Mouse (Mus musculus) hindbrain, postnatal 0 days (tissue): Measurements from ENCODE around the gene Dpep2nb. TPM values are rescaled to one million over a fixed set of nuclear protein-coding genes. Genes with fewer than 3 reads are reported as not detected.

Source experiments
- ATAC-seq: fragments of 200-750 bp; cut with Nextera tagmentation; 2 replicates; pipeline ENCODE4 v1.8.0; 2017; ENCODE audit warnings: mild to moderate bottlenecking, moderate TSS enrichment, moderate library complexity
- DNase-seq: peaks from one replicate; pipeline ENCODE4 v3.0.0-alpha.2; 2015; ENCODE audit warnings: low spot score
- H3K27ac ChIP-seq: fragments of 300-500 bp; sonication (generic); 2 replicates; pipeline ENCODE4 v1.5.1; 2014; ENCODE audit warnings: mild to moderate bottlenecking
- H3K27me3 ChIP-seq: fragments of 300-500 bp; sonication (generic); 2 replicates; pipeline ENCODE4 v1.6.1; 2014; ENCODE audit warnings: low read length, mixed read lengths; ENCODE audit not compliant: insufficient read depth
- H3K36me3 ChIP-seq: fragments of 300-500 bp; sonication (generic); 2 replicates; pipeline ENCODE4 v1.6.1; 2014; ENCODE audit warnings: low read length, mixed read lengths; ENCODE audit not compliant: insufficient read depth
- H3K4me1 ChIP-seq: fragments of 300-500 bp; sonication (generic); 2 replicates; pipeline ENCODE4 v1.6.1; 2014; ENCODE audit warnings: antibody characterized with exemption, low read length, mixed read lengths; ENCODE audit not compliant: insufficient read depth
- H3K4me2 ChIP-seq: fragments of 300-500 bp; sonication (generic); 2 replicates; pipeline ENCODE4 v1.6.1; 2014; ENCODE audit warnings: low read depth, mild to moderate bottlenecking, low read length, moderate library complexity, mixed read lengths
- H3K4me3 ChIP-seq: fragments of 300-500 bp; sonication (generic); 2 replicates; pipeline ENCODE4 v1.5.1; 2014; ENCODE audit warnings: low read length
- H3K9ac ChIP-seq: fragments of 300-500 bp; sonication (generic); replicated peaks from 2 replicates; pipeline ENCODE4 v1.6.1; 2014; ENCODE audit warnings: mild to moderate bottlenecking, low read length, moderate library complexity, mixed read lengths
- H3K9me3 ChIP-seq: fragments of 300-500 bp; sonication (generic); 2 replicates; pipeline ENCODE4 v1.6.1; 2016; ENCODE audit warnings: low read length, mixed read lengths
- CTCF ChIP-seq: IDR thresholded peaks from 2 replicates; pipeline ENCODE4 v1.5.1; 2016; ENCODE audit warnings: antibody characterized with exemption, control low read depth, low read depth
- WGBS: fragments of 180-500 bp; shearing (Covaris S2); extraction: QIAGEN DNeasy Blood & Tissue Kit; methylation state at CpG from one replicate; pipeline ENCODE4 v1.1.7; 2014; 5-methylcytosine and 5-hydroxymethylcytosine counted together
- polyA plus RNA-seq: library from polyadenylated mRNA; unstranded; fragments of >200 nt; fragmentation: Nextera tagmentation; extraction: Ambion mirVana; gene quantifications from 2 replicates; pipeline ENCODE4 v1.2.1, GENCODE M21; 2015
- total RNA-seq: library from RNA; depleted of rRNA; stranded (reverse); fragments of >200 nt; gene quantifications from 2 replicates; pipeline ENCODE4 v1.2.3, GENCODE M21; 2014

The Dpep2nb gene
- total and polyA plus RNA-seq, 2 experiments from 2014 or later, result not detected

DNA sequence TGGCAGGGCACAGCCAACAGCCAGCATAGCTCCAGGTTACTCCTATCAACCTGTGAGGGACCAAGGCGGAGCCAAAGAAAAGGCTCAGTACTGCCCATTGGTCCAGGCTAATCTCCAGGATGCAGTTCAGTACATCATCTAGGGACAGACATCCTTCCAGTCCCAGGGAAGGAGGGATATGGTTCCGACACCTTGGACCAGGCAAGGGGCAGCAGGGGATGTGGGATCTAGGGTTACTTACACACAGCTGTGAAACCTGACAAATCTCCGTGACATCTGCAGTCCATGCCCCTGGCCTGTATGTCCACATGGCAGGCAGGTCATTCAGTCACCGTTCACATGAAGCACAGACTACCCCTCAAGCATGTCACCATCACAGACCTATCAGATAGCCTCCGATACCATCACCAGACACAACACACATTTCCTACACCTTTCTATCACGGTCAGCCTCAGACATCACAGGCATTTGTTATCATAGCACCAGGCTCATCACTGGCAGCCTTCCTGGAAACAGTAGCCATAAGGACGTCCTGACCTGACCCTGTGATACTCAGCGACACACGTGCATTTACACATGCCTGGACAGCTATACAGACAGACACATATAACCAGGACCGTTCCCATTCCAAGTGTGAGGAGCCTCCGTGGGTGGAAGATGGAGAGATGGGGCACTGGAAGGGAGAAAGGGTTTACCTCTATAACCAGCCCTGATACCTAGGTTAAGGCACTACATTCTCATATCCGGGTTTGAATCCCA, 41.1 kb downstream of the Dpep2nb start:
- no peak for DNase-seq
- H3K27me3 ChIP-seq, result peaks cover 10% of the 10 kb centered on the region; the same call in 1 of the 2 replicates
- H3K4me3 ChIP-seq, result peak overlapping the region; percentile 54
- peak overlapping the region; percentile 59; the same call in 1 of the 2 replicates for H3K9ac ChIP-seq
- no peaks in the 10 kb centered on the region for H3K36me3 ChIP-seq
- 71% methylated on average over 12 of the region's 12 CpGs for WGBS
- no peaks in the 10 kb centered on the region for H3K9me3 ChIP-seq
- no peak overlapping the region for H3K27ac ChIP-seq
- TF ChIP-seq CTCF, result no peak
- no peak for ATAC-seq
- peaks cover 3% of the 10 kb centered on the region; the same call in 1 of the 2 replicates for H3K4me1 ChIP-seq
- peak overlapping the region; percentile 51 for H3K4me2 ChIP-seq

DNA sequence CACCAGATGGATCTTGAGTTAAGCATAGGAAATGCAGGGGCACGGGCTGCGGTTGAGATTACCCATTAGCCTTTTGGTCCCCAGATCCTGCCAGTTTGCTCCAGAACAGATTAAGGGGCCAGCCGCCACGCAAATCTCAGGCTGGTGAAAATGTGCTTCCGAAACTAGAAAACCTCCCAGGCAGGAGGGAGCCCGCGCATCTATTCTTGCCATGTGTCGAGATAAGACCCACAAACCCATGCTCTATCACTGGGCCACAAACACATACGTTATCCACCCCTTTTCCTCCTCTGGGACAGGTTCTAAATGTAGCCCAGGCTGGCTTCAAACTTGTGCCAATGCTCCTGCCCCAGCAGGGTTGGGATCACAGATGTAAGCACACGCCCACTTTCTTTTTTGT, 44.2 kb downstream of the Dpep2nb start:
- 86% methylated on average over 10 of the region's 10 CpGs for WGBS
- no peak for DNase-seq
- Histone ChIP-seq H3K27ac (no peak overlapping the region), H3K4me2 (no peak overlapping the region), H3K36me3 (no peaks in the 10 kb centered on the region), H3K4me3 (no peak overlapping the region), H3K9me3 (no peaks in the 10 kb centered on the region), H3K27me3 (no peaks in the 10 kb centered on the region; the same call in 1 of the 2 replicates), H3K4me1 (peaks cover 8% of the 10 kb centered on the region; the same call in 1 of the 2 replicates), H3K9ac (no peak overlapping the region)
- ATAC-seq, result no peak
- no peak for TF ChIP-seq CTCF

DNA sequence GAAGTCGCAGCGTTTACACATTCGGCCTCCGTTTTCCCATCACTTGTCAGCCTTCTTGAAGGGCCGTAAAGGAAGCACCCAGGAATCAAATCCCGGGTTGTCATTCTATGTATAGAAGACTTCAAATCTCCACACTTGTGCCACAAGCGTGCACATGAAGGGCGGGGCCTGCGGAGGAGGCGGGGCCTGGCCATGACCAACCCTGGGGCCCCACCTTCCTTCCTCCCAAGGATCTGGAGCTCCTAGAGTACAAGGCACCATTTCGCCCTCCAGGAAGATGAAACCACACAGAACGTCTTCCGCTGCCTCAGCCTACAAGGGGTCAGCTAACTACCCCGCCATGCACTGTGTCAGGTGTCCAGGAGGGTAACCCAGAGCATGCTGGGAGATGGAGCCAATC, 44.7 kb downstream of the Dpep2nb start:
- 83% methylated on average over 14 of the region's 14 CpGs for WGBS
- no peaks in the 10 kb centered on the region; the same call in 1 of the 2 replicates for H3K27me3 ChIP-seq
- no peak overlapping the region for H3K27ac ChIP-seq
- H3K36me3 ChIP-seq, result no peaks in the 10 kb centered on the region
- no peak overlapping the region for H3K4me2 ChIP-seq
- peaks cover 8% of the 10 kb centered on the region; the same call in 1 of the 2 replicates for H3K4me1 ChIP-seq
- H3K4me3 ChIP-seq, result no peak overlapping the region
- no peak overlapping the region for H3K9ac ChIP-seq
- DNase-seq (no peak), ATAC-seq (no peak)
- TF ChIP-seq CTCF, result no peak
- no peaks in the 10 kb centered on the region for H3K9me3 ChIP-seq

DNA sequence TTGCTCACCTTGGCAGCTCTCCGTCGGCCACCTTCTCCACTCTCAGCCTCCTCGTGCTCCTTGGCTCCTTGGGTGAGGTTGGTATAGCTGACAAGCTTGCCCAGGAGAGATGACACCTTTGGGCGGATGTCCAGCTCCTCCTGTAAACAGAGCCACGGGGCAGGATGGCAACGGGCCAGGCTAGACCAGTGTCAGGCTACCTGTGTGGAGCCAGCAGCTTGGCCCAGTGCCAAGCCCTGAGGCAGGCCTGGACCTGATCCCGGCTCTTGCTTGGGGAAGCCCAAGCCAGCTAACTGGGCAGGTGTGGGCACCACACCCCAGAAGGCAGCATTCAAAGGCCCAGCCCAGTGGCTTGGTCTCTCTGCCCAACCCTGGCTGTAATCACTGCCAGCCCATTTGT, 46.4 kb downstream of the Dpep2nb start:
- H3K4me2 ChIP-seq, result no peak overlapping the region
- WGBS, result 70% methylated on average over 7 of the region's 7 CpGs
- H3K9ac ChIP-seq, result no peak overlapping the region
- peaks cover 6% of the 10 kb centered on the region; the same call in 1 of the 2 replicates for H3K4me1 ChIP-seq
- no peak overlapping the region for H3K4me3 ChIP-seq
- ATAC-seq (peak; percentile 55; the same call in 1 of the 2 replicates), DNase-seq (peak; percentile 47)
- H3K27me3 ChIP-seq, result no peaks in the 10 kb centered on the region
- no peak overlapping the region for H3K27ac ChIP-seq
- TF ChIP-seq CTCF, result no peak
- no peaks in the 10 kb centered on the region for H3K36me3 ChIP-seq
- H3K9me3 ChIP-seq, result no peaks in the 10 kb centered on the region

DNA sequence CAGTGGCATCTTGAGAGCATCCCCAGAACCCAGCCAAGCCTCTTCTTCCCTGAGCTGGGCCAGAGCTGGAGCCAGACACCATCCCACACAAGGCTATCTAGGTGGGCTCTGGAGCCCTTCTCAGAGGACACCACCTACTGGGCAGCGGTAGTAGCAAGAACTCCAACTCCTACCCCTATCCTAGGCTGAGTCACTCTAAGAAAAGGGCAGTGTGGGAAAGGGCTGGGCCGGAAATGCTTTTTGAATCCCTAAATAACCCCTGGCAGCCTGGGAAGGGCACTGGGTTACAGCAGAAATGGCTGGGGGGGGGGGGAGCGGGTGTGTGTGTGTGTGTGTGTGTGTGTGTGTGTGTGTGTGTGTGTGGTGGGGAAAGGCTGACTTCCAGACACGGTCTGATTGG, 48.0 kb downstream of the Dpep2nb start:
- TF ChIP-seq CTCF, result no peak
- Histone ChIP-seq H3K9ac (no peak overlapping the region), H3K4me2 (no peak overlapping the region), H3K9me3 (no peaks in the 10 kb centered on the region), H3K36me3 (no peaks in the 10 kb centered on the region), H3K4me1 (peaks cover 5% of the 10 kb centered on the region; the same call in 1 of the 2 replicates), H3K27ac (no peak overlapping the region), H3K4me3 (no peak overlapping the region), H3K27me3 (no peaks in the 10 kb centered on the region)
- 57% methylated on average over 3 of the region's 4 CpGs for WGBS
- DNase-seq (no peak), ATAC-seq (no peak; the same call in 1 of the 2 replicates)

DNA sequence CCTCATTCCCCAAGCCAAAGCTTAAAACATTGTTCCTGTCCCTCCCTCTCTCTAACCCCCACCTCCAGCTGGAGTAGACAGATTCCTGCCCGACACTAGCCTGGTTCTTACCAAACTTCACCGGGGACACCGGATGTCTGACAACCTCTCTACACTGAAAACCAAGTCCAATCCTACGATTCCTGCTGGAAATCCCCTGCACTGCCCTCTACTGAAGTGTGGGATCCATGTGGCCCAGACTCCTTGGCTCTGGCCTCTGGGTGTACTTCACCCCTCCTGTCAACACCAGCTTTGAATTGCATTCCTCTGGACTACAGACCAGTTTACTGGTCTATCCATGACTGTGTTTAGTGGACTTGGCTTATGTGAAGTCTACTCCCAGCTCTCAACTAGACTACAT, 49.2 kb downstream of the Dpep2nb start:
- no peaks in the 10 kb centered on the region for H3K9me3 ChIP-seq
- no peak for DNase-seq
- H3K36me3 ChIP-seq, result no peaks in the 10 kb centered on the region
- no peaks in the 10 kb centered on the region for H3K27me3 ChIP-seq
- no peak overlapping the region for H3K4me3 ChIP-seq
- ATAC-seq, result no peak
- no peak overlapping the region for H3K9ac ChIP-seq
- WGBS, result 93% methylated on average over 4 of the region's 4 CpGs
- peaks cover 5% of the 10 kb centered on the region; the same call in 1 of the 2 replicates for H3K4me1 ChIP-seq
- no peak overlapping the region for H3K27ac ChIP-seq
- H3K4me2 ChIP-seq, result no peak overlapping the region
- no peak for TF ChIP-seq CTCF
